Mouse (Mus musculus) midbrain, embryonic 11.5 days (tissue): Measurements from ENCODE around the gene Cfap43. TPM values are rescaled to one million over a fixed set of nuclear protein-coding genes. Genes with fewer than 3 reads are reported as not detected.
"Not testable (repeated sequence)": the region's sequence is repeated elsewhere in the genome, so short reads cannot be mapped to it uniquely, and the experiment has no call there.

Experiments used
- ATAC-seq: fragments of 200-750 bp; cut with Nextera tagmentation; 2 replicates; pipeline ENCODE4 v1.8.0; 2017; ENCODE audit warnings: moderate TSS enrichment, moderate library complexity; ENCODE audit not compliant: low FRiP score
- DNase-seq: peaks from one replicate; pipeline ENCODE4 v3.0.0; 2015; ENCODE audit warnings: low spot score; ENCODE audit errors: missing footprints
- H3K27ac ChIP-seq: fragments of 300-500 bp; sonication (generic); 2 replicates; pipeline ENCODE4 v1.5.1; 2014; ENCODE audit warnings: low read depth, low read length
- H3K27me3 ChIP-seq: fragments of 300-500 bp; sonication (generic); 2 replicates; pipeline ENCODE4 v1.6.1; 2014; ENCODE audit warnings: mild to moderate bottlenecking, low read length, moderate library complexity, mixed read lengths; ENCODE audit not compliant: control insufficient read depth, insufficient read depth
- H3K36me3 ChIP-seq: fragments of 300-500 bp; sonication (generic); 2 replicates; pipeline ENCODE4 v1.6.1; 2014; ENCODE audit warnings: mild to moderate bottlenecking, low read length, moderate library complexity, mixed read lengths; ENCODE audit not compliant: control insufficient read depth, insufficient read depth
- H3K4me1 ChIP-seq: fragments of 300-500 bp; sonication (generic); 2 replicates; pipeline ENCODE4 v1.6.1; 2014; ENCODE audit warnings: low read length; ENCODE audit not compliant: control insufficient read depth, insufficient read depth
- H3K4me2 ChIP-seq: fragments of 300-500 bp; sonication (generic); 2 replicates; pipeline ENCODE4 v1.6.1; 2014; ENCODE audit warnings: mild to moderate bottlenecking, moderate library complexity
- H3K4me3 ChIP-seq: fragments of 300-500 bp; sonication (generic); 2 replicates; pipeline ENCODE4 v1.5.1; 2014; ENCODE audit warnings: low read depth, low read length
- H3K9ac ChIP-seq: fragments of 300-500 bp; sonication (generic); 2 replicates; pipeline ENCODE4 v1.6.1; 2014; ENCODE audit warnings: low read length
- H3K9me3 ChIP-seq: fragments of 300-500 bp; sonication (generic); 2 replicates; pipeline ENCODE4 v1.6.1; 2016; ENCODE audit warnings: low read length; ENCODE audit not compliant: control insufficient read depth
- WGBS: fragments of 180-500 bp; shearing (Covaris S2); extraction: QIAGEN DNeasy Blood & Tissue Kit; methylation state at CpG from one replicate; pipeline ENCODE4 v1.1.7; 2014; 5-methylcytosine and 5-hydroxymethylcytosine counted together
- polyA plus RNA-seq: library from polyadenylated mRNA; unstranded; fragments of >200 nt; fragmentation: Nextera tagmentation; extraction: Ambion mirVana; gene quantifications from 2 replicates; pipeline ENCODE4 v1.2.1, GENCODE M21; 2014

Cfap43 gene
- polyA plus RNA-seq, 1 experiment from 2014 or later = 0.05 TPM

GRCm38 (mm10) chr19:47853951-47854795, 64.9 kb downstream of the Cfap43 start:
- 30% methylated on average over 13 of the region's 13 CpGs for WGBS
- peak; percentile 79 for ATAC-seq
- no peaks in the 10 kb centered on the region for H3K9me3 ChIP-seq

GRCm38 (mm10) chr19:47853053-47853452, 66.0 kb downstream of the Cfap43 start:
- H3K9me3 ChIP-seq = no peaks in the 10 kb centered on the region
- peaks cover 10% of the 10 kb centered on the region for H3K4me1 ChIP-seq
- 91% methylated on average over 3 of the region's 3 CpGs for WGBS
- no peak for DNase-seq
- no peak overlapping the region for H3K4me2 ChIP-seq
- H3K27ac ChIP-seq = no peak overlapping the region
- H3K36me3 ChIP-seq = no peaks in the 10 kb centered on the region
- no peak for ATAC-seq
- H3K27me3 ChIP-seq = no peaks in the 10 kb centered on the region; the same call in 1 of the 2 replicates
- H3K9ac ChIP-seq = no peak overlapping the region
- H3K4me3 ChIP-seq = no peak overlapping the region

More at GRCm38 (mm10) chr19:47853951-47854795, 64.9 kb downstream of the Cfap43 start:
- Histone ChIP-seq H3K4me1 (peaks cover 10% of the 10 kb centered on the region), H3K27me3 (no peaks in the 10 kb centered on the region; the same call in 1 of the 2 replicates), H3K27ac (no peak overlapping the region), H3K9ac (peak overlapping the region; percentile 77), H3K4me3 (peak overlapping the region; percentile 66), H3K4me2 (peak overlapping the region; percentile 99), H3K36me3 (no peaks in the 10 kb centered on the region)
- DNase-seq = peak; percentile 97

GRCm38 (mm10) chr19:47852131-47852530, 67.0 kb downstream of the Cfap43 start:
- peaks cover 10% of the 10 kb centered on the region for H3K4me1 ChIP-seq
- H3K9me3 ChIP-seq, ATAC-seq, H3K4me2 ChIP-seq, H3K9ac ChIP-seq, DNase-seq, H3K36me3 ChIP-seq, H3K27ac ChIP-seq, H3K4me3 ChIP-seq, H3K27me3 ChIP-seq: not testable (repeated sequence)
- 78% methylated on average over 3 of the region's 3 CpGs for WGBS

- Histone ChIP-seq H3K4me2 (no peak overlapping the region), H3K36me3 (no peaks in the 10 kb centered on the region), H3K9ac (no peak overlapping the region), H3K4me1 (peaks cover 4% of the 10 kb centered on the region), H3K4me3 (no peak overlapping the region), H3K9me3 (no peaks in the 10 kb centered on the region), H3K27me3 (no peaks in the 10 kb centered on the region), H3K27ac (no peak overlapping the region)
- 87% methylated on average over 3 of the region's 3 CpGs for WGBS
- no peak for DNase-seq
- no peak for ATAC-seq
Observed at GRCm38 (mm10) chr19:47849735-47850134, 69.4 kb downstream of the Cfap43 start.

- WGBS = 88% methylated on average over 13 of the region's 15 CpGs
- H3K36me3 ChIP-seq, H3K9me3 ChIP-seq, H3K4me2 ChIP-seq, DNase-seq, H3K4me1 ChIP-seq, H3K9ac ChIP-seq, ATAC-seq, H3K27ac ChIP-seq, H3K4me3 ChIP-seq, H3K27me3 ChIP-seq: not testable (repeated sequence)
Observed at GRCm38 (mm10) chr19:47841234-47841633, 77.9 kb downstream of the Cfap43 start.

- H3K9ac ChIP-seq = peak overlapping the region; percentile 52
- H3K4me2 ChIP-seq = peak overlapping the region; percentile 78
- ATAC-seq (peak; percentile 68), DNase-seq (no peak)
- no peaks in the 10 kb centered on the region for H3K9me3 ChIP-seq
- WGBS = under 1% methylated on average over 6 of the region's 6 CpGs
- no peaks in the 10 kb centered on the region for H3K4me1 ChIP-seq
- no peak overlapping the region for H3K27ac ChIP-seq
- H3K36me3 ChIP-seq = no peaks in the 10 kb centered on the region
- peaks cover 7% of the 10 kb centered on the region; the same call in 1 of the 2 replicates for H3K27me3 ChIP-seq
- peak overlapping the region; percentile 46 for H3K4me3 ChIP-seq
Observed at GRCm38 (mm10) chr19:47837527-47837901, 81.6 kb downstream of the Cfap43 start.

GRCm38 (mm10) chr19:47836701-47837526, 82.2 kb downstream of the Cfap43 start:
- Histone ChIP-seq H3K4me2 (peak overlapping the region; percentile 78), H3K9me3 (no peaks in the 10 kb centered on the region), H3K36me3 (no peaks in the 10 kb centered on the region), H3K4me3 (peak overlapping the region; percentile 46), H3K4me1 (no peaks in the 10 kb centered on the region), H3K9ac (peak overlapping the region; percentile 52), H3K27ac (no peak overlapping the region), H3K27me3 (peaks cover 7% of the 10 kb centered on the region; the same call in 1 of the 2 replicates)
- ATAC-seq = peak; percentile 95
- WGBS = 3% methylated on average over 46 of the region's 49 CpGs
- peak; percentile 98 for DNase-seq

GRCm38 (mm10) chr19:47835776-47836175, 83.3 kb downstream of the Cfap43 start:
- Histone ChIP-seq H3K27me3 (peaks cover 7% of the 10 kb centered on the region; the same call in 1 of the 2 replicates), H3K9me3 (no peaks in the 10 kb centered on the region), H3K4me1 (no peaks in the 10 kb centered on the region), H3K9ac (no peak overlapping the region), H3K36me3 (no peaks in the 10 kb centered on the region), H3K4me2 (no peak overlapping the region), H3K27ac (no peak overlapping the region), H3K4me3 (no peak overlapping the region)
- DNase-seq (peak; percentile 64), ATAC-seq (no peak)
- WGBS = 87% methylated on average over 7 of the region's 7 CpGs

- DNase-seq = no peak
- no peaks in the 10 kb centered on the region for H3K36me3 ChIP-seq
- ATAC-seq = no peak
- 91% methylated on average over 5 of the region's 5 CpGs for WGBS
- no peaks in the 10 kb centered on the region for H3K9me3 ChIP-seq
- no peak overlapping the region for H3K4me3 ChIP-seq
- H3K27ac ChIP-seq = no peak overlapping the region
- H3K4me1 ChIP-seq = no peaks in the 10 kb centered on the region
- no peak overlapping the region for H3K9ac ChIP-seq
- H3K4me2 ChIP-seq = no peak overlapping the region
- H3K27me3 ChIP-seq = peaks cover 7% of the 10 kb centered on the region; the same call in 1 of the 2 replicates
Observed at GRCm38 (mm10) chr19:47834614-47835013, 84.5 kb downstream of the Cfap43 start.
